Mouse (Mus musculus) limb, embryonic 11.5 days (tissue): Measurements from ENCODE around the gene Med17. TPM values are rescaled to one million over a fixed set of nuclear protein-coding genes. Genes with fewer than 3 reads are reported as not detected.

Source experiments
- microRNA-seq: library from miRNA; unstranded; fragments of <30 nt; microRNA quantifications from one replicate; pipeline ENCODE4, GENCODE M21; 2016
- polyA plus RNA-seq: library from polyadenylated mRNA; unstranded; fragments of >200 nt; fragmentation: Nextera tagmentation; extraction: Ambion mirVana; gene quantifications from 2 replicates; pipeline ENCODE4 v1.2.1, GENCODE M21; 2014

Gene Med17
- polyA plus RNA-seq, 1 experiment from 2014 or later, result 46.6 TPM

Small RNA genes lying within 50 kb of the gene (microRNA-seq; reads per million reads assigned to microRNA genes)
- gene Gm49349 (not detected), gene mmu-mir-7650 (0.92 reads per million)

Other genes starting within 250 kb of the Med17 start
- 78.4 and 79.6 TPM in 2 replicates for gene Panx1, start 234.5 kb downstream of the Med17 start, polyA plus RNA-seq
- gene Hephl1, start 167.8 kb downstream of the Med17 start, polyA plus RNA-seq, result not detected in 2 replicates
- 1.5 and 1.9 TPM in 2 replicates for gene Vstm5, start 40.9 kb downstream of the Med17 start, polyA plus RNA-seq
- 80.5 and 82.7 TPM in 2 replicates for gene Taf1d, start 26.3 kb upstream of the Med17 start, polyA plus RNA-seq
- gene 4931406C07Rik, start 26.5 kb upstream of the Med17 start, polyA plus RNA-seq, result 6.6 and 7.5 TPM in 2 replicates
- gene Cep295, start 77.9 kb upstream of the Med17 start, polyA plus RNA-seq, result 24.5 and 27.4 TPM in 2 replicates
- 4.9 and 7.5 TPM in 2 replicates for gene Smco4, start 213.5 kb upstream of the Med17 start, polyA plus RNA-seq